Mouse (Mus musculus) embryo, embryonic 10.5 days (tissue): ENCODE measurements around the gene Tec.

Experiments used
- DNase-seq: peaks from one replicate; pipeline ENCODE4 v3.0.0-alpha.2; 2015; ENCODE audit warnings: low spot score

Tec gene

GRCm38 (mm10) chr5:72783123-72783522, 85.2 kb downstream of the Tec start:
- DNase-seq, result no peak

DNA sequence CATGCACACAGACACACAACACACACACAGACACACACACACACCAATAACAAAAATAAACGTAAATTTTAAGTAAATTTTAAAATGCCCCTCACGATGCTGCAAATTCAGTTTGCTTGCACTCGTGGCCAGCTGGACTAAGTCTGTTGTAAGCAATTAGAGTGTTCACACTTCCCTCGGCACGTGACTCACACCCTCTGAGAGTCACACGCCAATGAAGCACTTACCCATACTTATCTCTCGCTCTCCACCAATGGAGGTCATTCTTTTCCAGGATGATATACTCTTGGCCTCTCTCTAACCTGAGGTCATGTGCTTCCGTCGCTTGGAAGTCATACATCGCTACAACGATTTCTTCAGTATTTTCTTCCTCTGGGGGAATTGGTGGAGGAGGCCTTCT, 86.5 kb downstream of the Tec start:
- DNase-seq, result no peak

DNA sequence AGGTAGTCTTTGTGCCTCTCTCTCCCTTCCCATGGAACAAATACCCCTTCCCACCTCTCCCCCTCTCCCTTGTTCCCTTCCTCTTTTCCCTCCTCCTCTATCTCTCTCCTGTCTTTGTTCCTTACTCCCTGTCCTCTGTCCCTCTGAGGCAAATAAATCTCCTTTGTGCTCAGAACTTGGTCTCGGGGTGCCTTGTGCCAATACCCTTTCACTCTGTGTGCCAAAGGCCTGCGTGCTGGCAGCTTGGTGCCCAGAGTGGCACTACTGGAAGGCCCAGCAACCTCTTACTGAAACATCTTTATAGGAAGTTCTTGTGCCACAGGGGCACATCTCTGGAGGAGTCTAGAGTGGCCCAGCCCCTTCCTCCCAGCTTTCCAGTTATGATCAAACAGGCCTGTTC, 91.7 kb downstream of the Tec start:
- no peak for DNase-seq

DNA sequence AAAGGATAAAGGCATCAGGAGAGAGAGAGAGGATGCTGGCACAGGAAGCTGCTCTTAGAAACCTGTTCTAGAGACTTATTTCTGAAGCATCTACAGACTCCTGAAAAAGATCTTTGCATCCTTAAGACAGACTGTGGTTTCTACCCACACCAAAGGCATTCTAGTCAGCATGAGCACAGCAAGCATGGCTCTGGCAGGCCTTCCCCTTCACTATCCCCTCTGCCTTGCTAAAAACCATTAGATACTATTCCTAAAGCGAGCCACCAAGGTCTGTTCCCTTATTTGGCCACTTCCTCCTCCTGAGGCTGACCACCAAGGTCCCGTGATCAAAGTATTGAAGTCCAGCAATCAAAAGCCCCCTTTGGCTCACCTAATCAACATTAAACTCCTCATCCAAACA, 92.2 kb downstream of the Tec start:
- no peak for DNase-seq

GRCm38 (mm10) chr5:72769841-72770240, 98.4 kb downstream of the Tec start:
- DNase-seq, result no peak

DNA sequence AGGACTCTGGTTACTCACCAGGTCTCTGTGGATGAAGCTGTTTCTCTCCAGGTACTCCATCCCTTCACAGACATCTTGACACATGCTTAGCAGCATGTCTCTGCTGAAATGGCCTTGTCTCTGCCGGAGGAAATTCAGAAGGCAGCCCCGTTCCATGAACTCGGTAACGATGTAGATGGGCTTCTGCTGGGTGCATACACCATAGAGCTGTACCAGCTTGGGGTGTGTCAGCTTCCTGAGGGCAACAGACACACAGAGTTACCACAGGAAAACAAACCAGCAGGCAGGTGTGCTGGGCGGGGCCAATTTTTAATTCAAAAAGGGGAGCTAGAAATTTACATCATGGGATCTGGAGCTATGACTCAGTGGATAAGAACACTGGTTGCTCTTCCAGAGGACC, 104.7 kb downstream of the Tec start:
- no peak for DNase-seq

- DNase-seq, result no peak
These were observed 105.3 kb downstream of the Tec start for GRCm38 (mm10) chr5:72763025-72763424.

- no peak for DNase-seq
These were observed 106.5 kb downstream of the Tec start for GRCm38 (mm10) chr5:72761758-72762157.

GRCm38 (mm10) chr5:72761237-72761636, 107.0 kb downstream of the Tec start:
- no peak for DNase-seq

GRCm38 (mm10) chr5:72758925-72759924, 109.1 kb downstream of the Tec start:
- peak; percentile 36 for DNase-seq

GRCm38 (mm10) chr5:72757155-72757773, 111.0 kb downstream of the Tec start:
- no peak for DNase-seq

GRCm38 (mm10) chr5:72755941-72756340, 112.3 kb downstream of the Tec start:
- no peak for DNase-seq

GRCm38 (mm10) chr5:72755035-72755434, 113.2 kb downstream of the Tec start:
- no peak for DNase-seq

GRCm38 (mm10) chr5:72752585-72752984, 115.7 kb downstream of the Tec start, which contains the start of gene Txk:
Txk (minus strand) TSS chr5:72752777.
- DNase-seq, result no peak

DNA sequence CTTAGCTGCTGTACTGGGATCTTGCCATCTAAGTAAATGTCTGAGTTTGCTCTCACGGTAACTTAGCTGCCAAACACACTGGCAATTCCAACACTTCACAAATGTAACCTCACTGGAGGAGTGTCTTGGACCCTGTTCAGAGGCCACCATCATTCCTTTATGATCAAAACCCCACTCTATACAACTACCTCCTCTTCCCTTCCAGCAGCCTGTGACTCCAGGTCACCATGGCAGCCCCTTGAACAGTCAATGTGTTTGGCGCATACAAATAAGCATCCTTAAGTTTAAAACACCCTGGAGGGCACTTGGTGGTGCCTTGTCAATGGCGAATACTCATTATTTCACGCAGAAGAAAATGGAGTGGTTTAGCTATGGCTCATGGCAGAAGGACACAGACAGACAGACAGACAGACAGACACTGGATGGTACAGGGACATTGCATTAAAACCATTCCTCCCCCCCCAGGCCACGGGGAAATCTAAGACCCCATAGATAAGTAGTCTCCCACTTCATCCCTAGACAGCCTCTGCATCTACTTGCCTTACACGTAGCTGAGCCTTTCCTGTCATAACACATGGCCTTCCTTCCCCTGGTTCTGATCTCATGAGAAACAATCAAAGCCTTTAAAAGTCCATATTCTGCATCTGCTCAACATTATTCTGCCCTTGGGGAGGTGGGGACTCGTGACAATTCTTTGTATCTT, 117.1 kb downstream of the Tec start:
- DNase-seq, result no peak

GRCm38 (mm10) chr5:72750226-72750625, 118.1 kb downstream of the Tec start:
- DNase-seq, result no peak

GRCm38 (mm10) chr5:72748659-72749265, 119.5 kb downstream of the Tec start:
- DNase-seq, result no peak

DNA sequence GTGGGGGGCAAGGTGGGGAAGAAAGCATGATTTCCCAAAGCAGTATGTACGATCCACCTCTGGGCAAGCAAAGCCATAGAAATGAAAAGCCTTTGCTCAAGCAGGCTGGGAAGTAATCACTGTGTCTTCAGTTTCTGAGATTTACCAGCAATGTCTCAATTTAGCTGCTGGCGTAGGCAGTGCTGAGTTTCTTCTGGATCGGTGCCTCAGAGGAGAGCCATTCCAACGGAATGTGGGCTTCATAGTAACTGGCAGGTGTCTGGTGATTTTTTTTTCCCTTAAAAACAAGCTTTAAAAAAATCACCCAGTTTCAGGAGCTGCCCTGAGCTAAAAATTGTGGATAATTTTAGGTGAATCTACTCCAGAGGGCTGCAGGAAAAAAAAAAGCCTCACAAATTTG, 120.9 kb downstream of the Tec start:
- no peak for DNase-seq

DNA sequence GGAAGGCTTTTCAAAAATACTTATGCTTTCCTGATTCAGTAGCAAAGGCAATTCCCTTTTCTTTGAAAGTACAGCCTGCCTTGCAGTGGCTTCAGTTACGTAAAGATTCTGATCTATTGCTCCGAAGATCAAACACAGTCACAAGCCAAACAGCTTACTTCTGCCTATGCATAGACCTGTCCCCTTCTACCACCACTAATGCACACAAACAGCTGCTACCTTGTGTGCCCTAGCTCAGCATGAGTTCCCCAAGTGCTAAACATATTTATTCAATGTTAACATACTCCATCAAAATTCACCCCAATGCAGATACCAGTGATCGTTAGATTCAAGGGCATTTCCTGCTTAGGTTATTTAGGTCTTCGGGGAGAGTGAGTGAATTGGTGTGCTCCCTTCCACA, 121.8 kb downstream of the Tec start:
- DNase-seq, result no peak

GRCm38 (mm10) chr5:72743103-72743502, 125.2 kb downstream of the Tec start:
- DNase-seq, result no peak

GRCm38 (mm10) chr5:72736868-72737267, 131.4 kb downstream of the Tec start:
- DNase-seq, result no peak

DNA sequence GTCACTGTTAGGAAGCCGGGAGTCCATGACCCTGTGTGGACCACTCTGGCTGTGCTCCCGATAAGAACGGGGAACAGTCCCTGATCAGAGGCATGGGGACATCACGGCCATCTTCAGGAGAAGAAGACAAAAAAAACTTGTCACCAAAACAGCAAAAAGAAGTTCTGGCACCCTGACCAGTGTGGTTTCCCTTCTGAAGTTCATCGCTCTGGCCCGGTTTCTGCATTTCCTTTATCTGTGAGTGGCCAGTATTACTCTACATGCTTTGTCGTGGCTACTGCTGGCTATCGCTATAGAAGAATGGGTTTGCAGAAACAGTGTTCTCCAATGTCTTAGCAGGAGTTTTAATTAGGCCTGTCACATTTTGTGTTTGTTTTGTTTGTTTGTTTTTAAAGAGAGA, 131.8 kb downstream of the Tec start:
- no peak for DNase-seq
